Mouse (Mus musculus): Measurements from ENCODE around the gene Deup1. TPM values are rescaled to one million over a fixed set of nuclear protein-coding genes. Genes with fewer than 3 reads are reported as not detected.
A peak's percentile ranks its signal among the peaks of the same experiment; 100 is the strongest.

Gene Deup1
- polyA plus RNA-seq, 1 experiment from 2014 or later: 0.80 TPM

- H3K27me3 ChIP-seq (ENCODE audit: control insufficient read depth, insufficient read depth, low read length): 0 out of 2 replicates have a peak, but pooled peaks cover 3% of the 10 kb centered on the region
- no peak for ATAC-seq (ENCODE audit: low FRiP score, low TSS enrichment)
- peak overlapping the region; percentile 42 for H3K9ac ChIP-seq (ENCODE audit: low read depth, low read length)
- H3K9me3 ChIP-seq (ENCODE audit: control insufficient read depth, low read length): no peaks in the 10 kb centered on the region
- H3K36me3 ChIP-seq (ENCODE audit: control insufficient read depth, insufficient read depth, low read length): no peaks in the 10 kb centered on the region
- no peak overlapping the region for H3K27ac ChIP-seq (ENCODE audit: low read depth, low read length)
- H3K4me1 ChIP-seq (ENCODE audit: control insufficient read depth, insufficient read depth, low read length): peaks cover 9% of the 10 kb centered on the region; the same call in 1 of the 2 replicates
- WGBS: 6% methylated on average over 5 of the region's 5 CpGs
- peak overlapping the region; percentile 70 for H3K4me2 ChIP-seq (replicated peaks; ENCODE audit: low read depth, low read length)
- H3K4me3 ChIP-seq (ENCODE audit: low read length): peak overlapping the region; percentile 31
Observed at GRCm38 (mm10) chr9:15627384-15627783, 349 bp downstream of the Deup1 start.

DNA sequence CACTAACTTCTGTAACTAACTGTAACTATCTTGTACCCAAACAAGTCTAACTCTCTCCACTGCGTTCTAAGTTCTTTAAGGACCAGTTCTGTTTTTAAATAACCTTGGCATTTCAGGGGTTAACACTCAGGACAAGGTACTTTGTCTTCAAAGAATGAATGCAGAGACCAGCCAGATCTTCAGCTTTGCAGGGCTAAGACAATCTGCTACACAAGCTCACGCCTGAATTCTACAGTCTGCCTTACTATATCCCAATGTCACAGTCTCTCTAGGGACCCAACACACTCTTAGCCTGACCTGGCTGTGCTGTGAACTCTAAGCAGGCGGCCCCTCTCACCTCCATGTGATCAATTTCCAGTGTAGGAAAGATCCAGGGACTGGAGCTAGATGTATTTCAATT is 3.0 kb downstream of the Deup1 start:
- no peak overlapping the region for H3K4me3 ChIP-seq (ENCODE audit: low read length)
- no peaks in the 10 kb centered on the region for H3K9me3 ChIP-seq (ENCODE audit: control insufficient read depth, low read length)
- no peak overlapping the region for H3K4me2 ChIP-seq (replicated peaks; ENCODE audit: low read depth, low read length)
- no peak overlapping the region for H3K9ac ChIP-seq (ENCODE audit: low read depth, low read length)
- no peak for ATAC-seq (ENCODE audit: low FRiP score, low TSS enrichment)
- 57% methylated on average over 3 of the region's 3 CpGs for WGBS
- no peaks in the 10 kb centered on the region for H3K36me3 ChIP-seq (ENCODE audit: control insufficient read depth, insufficient read depth, low read length)
- peaks cover 9% of the 10 kb centered on the region; the same call in 1 of the 2 replicates for H3K4me1 ChIP-seq (ENCODE audit: control insufficient read depth, insufficient read depth, low read length)
- H3K27me3 ChIP-seq (ENCODE audit: control insufficient read depth, insufficient read depth, low read length): 0 out of 2 replicates have a peak, but pooled peaks cover 3% of the 10 kb centered on the region
- no peak overlapping the region for H3K27ac ChIP-seq (ENCODE audit: low read depth, low read length)

DNA sequence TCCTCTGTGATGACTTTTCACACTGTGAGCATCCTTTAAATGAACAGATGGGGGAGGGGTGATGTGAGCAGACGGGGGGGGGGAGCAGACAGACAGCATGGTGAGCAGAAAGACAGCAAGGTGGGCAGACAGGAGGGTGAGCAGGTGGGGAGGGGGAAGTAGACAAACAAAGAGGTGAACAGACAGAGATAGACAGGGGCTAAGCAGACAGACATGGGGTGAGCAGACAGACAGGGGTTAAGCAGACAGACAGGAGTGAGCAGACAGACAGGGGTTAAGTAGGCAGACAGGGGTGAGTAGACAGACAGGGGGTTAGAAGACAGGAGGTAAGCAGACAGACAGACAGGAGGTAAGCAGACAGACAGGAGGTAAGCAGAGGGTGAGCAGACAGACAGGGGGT is 8.0 kb downstream of the Deup1 start:
- Histone ChIP-seq H3K27me3 (ENCODE audit: control insufficient read depth, insufficient read depth, low read length) (no peaks in the 10 kb centered on the region), H3K9ac (ENCODE audit: low read depth, low read length) (no peak overlapping the region), H3K27ac (ENCODE audit: low read depth, low read length) (no peak overlapping the region), H3K36me3 (ENCODE audit: control insufficient read depth, insufficient read depth, low read length) (no peaks in the 10 kb centered on the region), H3K4me1 (ENCODE audit: control insufficient read depth, insufficient read depth, low read length) (peaks cover 4% of the 10 kb centered on the region; the same call in 1 of the 2 replicates), H3K4me3 (ENCODE audit: low read length) (no peak overlapping the region), H3K9me3 (ENCODE audit: control insufficient read depth, low read length) (no peaks in the 10 kb centered on the region), H3K4me2 (replicated peaks; ENCODE audit: low read depth, low read length) (no peak overlapping the region)
- no peak for ATAC-seq (ENCODE audit: low FRiP score, low TSS enrichment)
- 50% methylated on average over 1 of the region's 1 CpGs for WGBS

DNA sequence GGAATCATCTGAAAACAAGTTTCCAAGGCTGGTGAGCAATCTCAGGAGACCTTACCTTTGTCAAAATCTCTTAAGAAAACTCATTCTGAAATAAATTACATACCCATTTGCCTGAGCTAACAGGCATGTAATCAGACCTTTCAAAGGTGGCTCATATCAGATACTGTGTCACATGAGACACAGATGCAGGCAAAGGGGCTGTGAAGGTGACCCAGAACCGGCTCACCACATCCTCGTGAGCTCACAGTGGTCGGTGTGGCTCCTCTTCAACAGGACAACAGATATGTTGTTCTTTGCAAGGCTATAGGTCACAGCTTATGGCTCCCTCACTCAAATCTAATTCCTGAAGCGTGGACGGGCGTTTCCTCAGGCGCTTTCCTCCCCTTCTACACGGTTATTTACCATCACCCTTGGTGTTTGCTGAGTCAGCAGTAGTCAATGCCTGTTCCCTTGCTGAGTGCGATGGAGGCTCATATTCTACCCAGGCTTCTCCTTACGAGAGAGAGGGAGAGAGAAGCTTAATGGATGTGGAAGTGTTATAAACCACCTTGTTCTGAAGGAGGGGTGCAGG is 8.6 kb downstream of the Deup1 start:
- Histone ChIP-seq H3K4me1 (ENCODE audit: control insufficient read depth, insufficient read depth, low read length) (peaks cover 4% of the 10 kb centered on the region; the same call in 1 of the 2 replicates), H3K36me3 (ENCODE audit: control insufficient read depth, insufficient read depth, low read length) (no peaks in the 10 kb centered on the region), H3K4me2 (replicated peaks; ENCODE audit: low read depth, low read length) (no peak overlapping the region), H3K4me3 (ENCODE audit: low read length) (no peak overlapping the region), H3K9me3 (ENCODE audit: control insufficient read depth, low read length) (no peaks in the 10 kb centered on the region), H3K9ac (ENCODE audit: low read depth, low read length) (no peak overlapping the region), H3K27me3 (ENCODE audit: control insufficient read depth, insufficient read depth, low read length) (no peaks in the 10 kb centered on the region), H3K27ac (ENCODE audit: low read depth, low read length) (no peak overlapping the region)
- 18% methylated on average over 10 of the region's 10 CpGs for WGBS
- ATAC-seq (ENCODE audit: low FRiP score, low TSS enrichment): peak; percentile 74

DNA sequence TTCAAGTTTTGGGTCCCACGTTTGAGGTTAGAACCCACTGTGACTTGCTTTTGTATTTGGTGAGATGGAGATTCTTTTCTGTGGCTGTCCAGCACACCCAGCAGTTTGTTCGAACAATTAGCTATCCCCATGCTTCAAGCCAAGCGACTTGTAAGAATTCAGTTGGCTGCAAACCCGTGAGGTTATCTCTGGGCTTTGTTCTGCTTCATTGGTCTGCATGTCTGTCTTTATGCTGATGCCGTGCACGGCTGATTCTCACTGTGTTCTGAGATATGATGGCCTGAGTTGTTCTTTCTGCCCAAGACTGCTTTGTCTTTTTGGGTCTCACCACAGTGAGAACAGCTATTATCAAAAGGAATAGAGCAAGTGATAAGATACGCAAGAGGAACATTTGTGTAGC is 10.7 kb downstream of the Deup1 start:
- Histone ChIP-seq H3K27me3 (ENCODE audit: control insufficient read depth, insufficient read depth, low read length) (no peaks in the 10 kb centered on the region), H3K9me3 (ENCODE audit: control insufficient read depth, low read length) (no peaks in the 10 kb centered on the region), H3K4me2 (replicated peaks; ENCODE audit: low read depth, low read length) (no peak overlapping the region), H3K36me3 (ENCODE audit: control insufficient read depth, insufficient read depth, low read length) (no peaks in the 10 kb centered on the region), H3K27ac (ENCODE audit: low read depth, low read length) (no peak overlapping the region), H3K4me1 (ENCODE audit: control insufficient read depth, insufficient read depth, low read length) (peaks cover 4% of the 10 kb centered on the region; the same call in 1 of the 2 replicates), H3K9ac (ENCODE audit: low read depth, low read length) (no peak overlapping the region), H3K4me3 (ENCODE audit: low read length) (no peak overlapping the region)
- WGBS: 49% methylated on average over 7 of the region's 7 CpGs
- ATAC-seq (ENCODE audit: low FRiP score, low TSS enrichment): no peak

DNA sequence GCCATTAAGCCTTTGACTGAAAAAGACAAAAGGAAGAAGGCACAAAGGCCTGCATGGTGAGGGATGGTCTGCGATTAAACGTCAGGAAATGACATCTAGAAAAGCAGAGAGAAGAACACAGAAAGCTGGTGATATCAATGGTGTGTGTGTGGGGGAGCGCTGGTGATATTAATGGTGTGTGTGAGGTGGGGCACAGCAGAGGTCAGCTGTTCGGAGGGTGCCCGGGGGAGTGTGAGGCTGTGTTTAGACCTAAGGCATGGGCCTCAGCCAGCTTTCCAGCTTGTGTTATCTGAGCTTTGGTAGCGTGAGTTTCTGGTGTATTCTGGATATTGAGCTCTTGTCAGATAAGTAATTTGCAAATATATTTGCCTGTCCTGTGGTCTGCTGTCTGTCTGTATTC is 11.3 kb downstream of the Deup1 start:
- H3K27me3 ChIP-seq (ENCODE audit: control insufficient read depth, insufficient read depth, low read length): no peaks in the 10 kb centered on the region
- H3K4me2 ChIP-seq (replicated peaks; ENCODE audit: low read depth, low read length): no peak overlapping the region
- no peak overlapping the region for H3K4me3 ChIP-seq (ENCODE audit: low read length)
- no peak overlapping the region for H3K9ac ChIP-seq (ENCODE audit: low read depth, low read length)
- ATAC-seq (ENCODE audit: low FRiP score, low TSS enrichment): peak; percentile 75; the same call in 1 of the 2 replicates
- no peaks in the 10 kb centered on the region for H3K36me3 ChIP-seq (ENCODE audit: control insufficient read depth, insufficient read depth, low read length)
- 31% methylated on average over 6 of the region's 6 CpGs for WGBS
- peaks cover 4% of the 10 kb centered on the region; the same call in 1 of the 2 replicates for H3K4me1 ChIP-seq (ENCODE audit: control insufficient read depth, insufficient read depth, low read length)
- no peaks in the 10 kb centered on the region for H3K9me3 ChIP-seq (ENCODE audit: control insufficient read depth, low read length)
- H3K27ac ChIP-seq (ENCODE audit: low read depth, low read length): no peak overlapping the region

- H3K27ac ChIP-seq (ENCODE audit: low read depth, low read length): no peak overlapping the region
- no peak overlapping the region for H3K4me2 ChIP-seq (replicated peaks; ENCODE audit: low read depth, low read length)
- no peak overlapping the region for H3K9ac ChIP-seq (ENCODE audit: low read depth, low read length)
- 97% methylated on average over 5 of the region's 5 CpGs for WGBS
- H3K4me1 ChIP-seq (ENCODE audit: control insufficient read depth, insufficient read depth, low read length): no peaks in the 10 kb centered on the region
- no peaks in the 10 kb centered on the region for H3K36me3 ChIP-seq (ENCODE audit: control insufficient read depth, insufficient read depth, low read length)
- H3K27me3 ChIP-seq (ENCODE audit: control insufficient read depth, insufficient read depth, low read length): no peaks in the 10 kb centered on the region
- H3K9me3 ChIP-seq (ENCODE audit: control insufficient read depth, low read length): no peaks in the 10 kb centered on the region; the same call in 1 of the 2 replicates
- no peak overlapping the region for H3K4me3 ChIP-seq (ENCODE audit: low read length)
- no peak for ATAC-seq (ENCODE audit: low FRiP score, low TSS enrichment)
Observed at GRCm38 (mm10) chr9:15609280-15609930, 18.3 kb downstream of the Deup1 start.

DNA sequence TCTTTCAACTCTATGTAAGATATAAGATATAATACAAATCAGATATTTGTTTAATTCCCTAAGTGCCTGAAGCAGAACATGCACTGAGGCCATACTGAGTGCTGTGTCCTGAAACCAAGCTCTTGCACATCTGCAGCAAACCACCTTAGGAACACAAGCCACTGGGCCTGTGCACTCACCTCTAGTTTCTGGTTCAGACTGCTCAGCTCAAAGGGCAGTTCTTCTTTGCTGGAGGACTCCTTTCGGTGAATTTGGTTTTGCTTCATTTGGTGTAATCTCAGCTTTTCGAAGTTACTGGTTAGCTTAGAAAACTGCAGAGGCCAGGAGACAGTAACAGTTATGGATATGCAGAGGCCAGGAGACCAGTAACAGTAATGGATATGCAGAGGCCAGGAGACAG is 20.1 kb downstream of the Deup1 start:
- Histone ChIP-seq H3K9ac (ENCODE audit: low read depth, low read length) (no peak overlapping the region), H3K27ac (ENCODE audit: low read depth, low read length) (no peak overlapping the region), H3K4me2 (replicated peaks; ENCODE audit: low read depth, low read length) (no peak overlapping the region), H3K4me1 (ENCODE audit: control insufficient read depth, insufficient read depth, low read length) (no peaks in the 10 kb centered on the region), H3K9me3 (ENCODE audit: control insufficient read depth, low read length) (no peaks in the 10 kb centered on the region; the same call in 1 of the 2 replicates), H3K4me3 (ENCODE audit: low read length) (no peak overlapping the region), H3K36me3 (ENCODE audit: control insufficient read depth, insufficient read depth, low read length) (no peaks in the 10 kb centered on the region), H3K27me3 (ENCODE audit: control insufficient read depth, insufficient read depth, low read length) (no peaks in the 10 kb centered on the region)
- no peak for ATAC-seq (ENCODE audit: low FRiP score, low TSS enrichment)
- 95% methylated on average over 2 of the region's 2 CpGs for WGBS

DNA sequence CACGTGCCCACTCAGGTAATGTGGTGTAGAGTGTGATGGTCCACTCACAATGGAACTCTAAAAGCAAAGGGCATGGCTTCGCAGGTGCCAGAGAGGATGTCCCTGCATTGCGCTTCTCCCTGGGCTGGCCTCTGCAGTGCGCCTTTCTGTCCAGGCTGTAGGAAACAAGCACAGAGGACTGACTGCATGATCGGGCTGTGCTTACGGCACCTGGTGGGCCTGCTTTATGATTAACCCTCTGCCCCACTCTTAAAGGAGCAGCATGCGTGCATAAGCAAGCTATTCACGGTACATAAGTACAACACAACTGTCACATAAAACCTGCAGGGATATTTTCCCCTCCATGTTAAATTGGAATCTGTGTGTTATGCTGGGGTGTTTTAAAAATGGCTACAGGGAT is 24.6 kb downstream of the Deup1 start:
- Histone ChIP-seq H3K36me3 (ENCODE audit: control insufficient read depth, insufficient read depth, low read length) (no peaks in the 10 kb centered on the region), H3K9me3 (ENCODE audit: control insufficient read depth, low read length) (no peaks in the 10 kb centered on the region), H3K27me3 (ENCODE audit: control insufficient read depth, insufficient read depth, low read length) (no peaks in the 10 kb centered on the region), H3K9ac (ENCODE audit: low read depth, low read length) (no peak overlapping the region), H3K4me3 (ENCODE audit: low read length) (no peak overlapping the region), H3K4me1 (ENCODE audit: control insufficient read depth, insufficient read depth, low read length) (no peaks in the 10 kb centered on the region), H3K27ac (ENCODE audit: low read depth, low read length) (no peak overlapping the region), H3K4me2 (replicated peaks; ENCODE audit: low read depth, low read length) (no peak overlapping the region)
- 72% methylated on average over 8 of the region's 8 CpGs for WGBS
- ATAC-seq (ENCODE audit: low FRiP score, low TSS enrichment): 0 out of 2 replicates have a peak, but pooled peaks have one; percentile 47
